Mouse (Mus musculus) adrenal gland, adult (tissue): ENCODE measurements around the gene Hoxa5.

Experiments
- DNase-seq, 2 experiments: peaks; one replicate each; pipeline ENCODE4 v3.0.0; 2022 to 2023; ENCODE audit warnings: low spot score in 1 of 2; ENCODE audit not compliant: inconsistent age in 2 of 2

The Hoxa5 gene

GRCm38 (mm10) chr6:52204050-52204752 lies at the start of gene Hoxa5:
Gene Hoxa5, minus strand, starts transcription at chr6:52204587.
- peak; percentile 91 to 96 for DNase-seq

- peak in 1 of 2 experiments; percentile 58 for DNase-seq
Observed at GRCm38 (mm10) chr6:52253511-52254500, 49.4 kb upstream of the Hoxa5 start.

- DNase-seq, result no peak
Observed at GRCm38 (mm10) chr6:52252775-52253376, 48.5 kb upstream of the Hoxa5 start.

GRCm38 (mm10) chr6:52252016-52252774 lies 47.8 kb upstream of the Hoxa5 start:
- peak in 1 of 2 experiments; percentile 49 for DNase-seq

GRCm38 (mm10) chr6:52251177-52251879 lies 46.9 kb upstream of the Hoxa5 start:
- DNase-seq, result no peak

GRCm38 (mm10) chr6:52249826-52250225 lies 45.4 kb upstream of the Hoxa5 start:
- no peak for DNase-seq

DNA sequence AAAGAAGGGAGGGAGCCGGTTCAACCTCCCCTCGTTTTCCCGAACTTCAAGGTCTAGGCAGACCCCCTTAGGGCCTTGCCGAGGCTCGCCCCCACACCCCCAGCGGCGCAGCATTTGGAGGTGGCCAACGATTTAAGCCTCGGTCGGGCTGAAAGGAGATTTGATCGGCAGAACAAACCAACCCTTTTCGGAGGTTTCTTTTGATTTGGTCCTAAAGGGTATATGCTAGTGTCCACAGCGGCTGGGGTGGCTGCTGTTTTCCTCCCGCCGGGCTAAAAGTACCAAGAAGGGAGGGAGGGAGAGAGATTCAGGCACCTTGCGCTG lies 45.0 kb upstream of the Hoxa5 start:
- no peak for DNase-seq

DNA sequence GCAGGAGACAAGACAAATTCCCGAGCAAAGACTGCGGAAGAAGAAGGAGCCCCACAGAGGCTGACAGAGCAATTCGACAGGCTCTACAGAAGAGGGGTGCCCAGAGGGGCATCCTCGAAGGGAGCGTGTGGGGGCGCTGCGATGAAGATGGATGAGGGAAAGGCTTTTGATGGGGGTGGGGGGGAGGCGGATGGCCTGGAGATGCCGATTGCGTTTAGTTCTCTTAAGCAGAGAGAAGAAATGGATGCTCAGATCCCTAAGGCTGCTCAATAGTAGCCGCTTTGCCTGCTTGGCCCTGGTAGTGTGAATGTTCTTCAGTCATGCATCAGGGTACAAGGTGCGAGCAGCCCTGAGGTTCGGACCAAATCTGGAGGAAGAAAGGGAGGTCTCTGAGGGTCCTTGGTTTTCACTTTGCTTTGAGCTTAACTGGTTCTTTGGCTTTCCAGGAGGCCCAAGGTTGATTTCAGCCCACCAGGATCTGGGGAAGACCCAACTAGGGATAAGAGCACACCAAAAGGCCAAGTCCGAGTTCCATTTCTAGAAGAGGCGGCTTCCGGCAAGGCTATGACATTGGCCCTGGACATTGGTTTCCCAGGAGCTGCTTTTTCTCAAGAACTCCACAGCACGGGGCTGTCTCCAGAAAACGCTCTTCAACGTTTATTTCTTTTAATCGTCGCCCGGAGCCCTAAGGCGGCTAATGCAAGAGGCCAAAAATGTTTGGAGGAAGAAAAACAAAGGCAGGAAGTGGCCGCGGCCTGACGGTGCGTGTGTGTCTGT lies 44.4 kb upstream of the Hoxa5 start:
- no peak for DNase-seq

DNA sequence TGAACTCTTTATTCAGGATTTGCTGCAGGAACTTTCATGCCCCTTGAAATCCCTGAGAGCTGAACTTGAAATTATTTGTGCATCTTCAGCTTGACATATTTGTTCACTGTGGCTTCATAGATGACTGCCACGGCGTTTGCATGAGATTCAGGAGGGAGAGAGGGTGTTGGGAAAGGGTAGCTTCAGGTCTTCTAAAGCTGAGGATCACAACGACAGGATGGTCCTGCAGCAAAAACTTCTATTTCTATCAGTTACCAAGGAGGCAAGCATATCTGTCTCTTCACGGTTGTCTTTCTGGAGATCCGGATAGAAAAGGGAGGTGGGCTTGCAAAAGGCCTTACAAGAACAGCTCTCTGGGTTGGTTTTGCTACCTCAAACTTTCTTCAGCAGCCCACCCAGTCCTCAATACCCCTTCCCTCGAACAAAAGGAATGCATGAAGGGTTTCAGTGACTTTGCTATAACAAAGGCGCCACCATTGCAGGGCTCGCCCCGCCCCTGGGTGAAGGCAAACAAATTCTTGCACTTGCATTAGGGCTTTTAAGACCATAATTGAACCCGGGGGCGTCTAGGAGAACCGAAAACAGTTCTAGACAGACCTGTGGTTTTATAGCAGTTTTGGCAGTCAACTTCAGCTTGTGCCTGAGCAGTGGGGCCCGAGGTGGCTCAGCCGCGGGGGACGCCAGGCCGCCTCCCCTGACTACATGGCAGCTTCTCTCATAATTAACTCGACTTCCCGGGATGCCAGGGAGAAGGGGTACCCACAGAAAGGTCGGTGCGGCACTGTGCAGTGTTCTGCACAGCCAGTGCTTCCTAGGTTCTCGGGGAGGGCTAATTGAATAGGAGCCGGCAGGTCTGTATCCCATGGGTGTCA lies 43.6 kb upstream of the Hoxa5 start:
- no peak for DNase-seq

DNA sequence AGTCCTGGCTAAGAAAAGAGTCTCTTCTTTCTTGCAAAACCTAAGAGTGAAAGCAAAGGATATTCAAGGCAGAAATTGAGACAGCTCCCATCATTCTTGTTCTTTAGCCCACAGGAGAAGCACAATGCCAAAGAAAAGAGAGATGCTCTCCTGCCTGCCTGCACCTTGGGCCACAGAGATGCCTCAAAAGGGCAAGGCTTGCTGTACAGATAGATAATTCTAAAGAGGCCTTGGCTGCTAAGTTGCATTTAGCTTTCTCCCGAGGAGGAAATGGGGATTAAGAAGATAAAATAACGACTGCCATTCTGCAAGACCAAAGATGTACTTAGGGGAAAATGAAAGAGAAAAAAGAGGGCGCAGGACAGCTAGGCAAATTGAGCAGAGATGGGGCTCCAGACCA lies 42.5 kb upstream of the Hoxa5 start:
- no peak for DNase-seq

DNA sequence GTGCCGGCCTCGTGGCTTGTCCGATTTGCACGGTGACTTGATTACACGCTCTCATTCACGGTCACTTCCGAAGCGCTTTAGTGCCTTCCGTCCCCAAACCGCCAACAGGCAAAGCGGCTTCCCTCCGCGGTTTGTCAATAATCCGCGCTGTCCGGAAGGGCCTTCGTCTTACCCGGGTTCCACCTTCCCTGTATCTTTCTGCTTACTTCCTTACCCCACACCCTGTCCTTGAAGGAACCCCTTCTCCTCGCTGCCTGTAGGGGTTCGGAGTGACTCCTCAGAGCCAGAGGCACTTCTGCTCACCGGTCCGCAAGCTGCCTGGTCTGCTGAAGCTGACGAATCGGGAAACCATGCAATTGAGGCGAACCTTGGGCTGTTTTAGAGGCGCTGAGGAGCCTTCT lies 42.0 kb upstream of the Hoxa5 start:
- no peak for DNase-seq

DNA sequence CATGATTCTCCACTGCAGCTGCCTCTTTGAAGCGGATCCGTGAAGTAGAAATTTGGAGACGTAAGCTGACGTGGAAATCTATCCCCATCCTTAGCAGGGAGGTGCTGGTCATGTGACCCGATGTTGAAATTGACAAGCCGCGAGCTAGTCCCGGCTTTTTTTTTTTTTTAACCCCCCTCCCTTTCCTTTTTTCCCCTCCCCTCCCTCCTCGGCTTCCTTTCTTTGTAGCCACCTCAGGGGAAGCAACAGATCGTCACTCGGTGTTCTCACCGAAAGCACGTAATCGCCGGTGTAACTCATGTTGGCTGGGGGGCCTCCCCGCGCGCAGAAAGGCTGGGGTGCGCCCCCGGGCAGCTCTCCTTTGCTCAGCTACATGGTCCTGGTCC lies 41.4 kb upstream of the Hoxa5 start, which contains the start of gene Hoxa11:
TSS of gene Hoxa11 (minus strand) at position 54 of the 386 bp plus-strand sequence.
- no peak for DNase-seq

GRCm38 (mm10) chr6:52245040-52245756 lies 40.8 kb upstream of the Hoxa5 start:
- no peak for DNase-seq

- no peak for DNase-seq
Observed at GRCm38 (mm10) chr6:52244471-52245039, 40.2 kb upstream of the Hoxa5 start.

DNA sequence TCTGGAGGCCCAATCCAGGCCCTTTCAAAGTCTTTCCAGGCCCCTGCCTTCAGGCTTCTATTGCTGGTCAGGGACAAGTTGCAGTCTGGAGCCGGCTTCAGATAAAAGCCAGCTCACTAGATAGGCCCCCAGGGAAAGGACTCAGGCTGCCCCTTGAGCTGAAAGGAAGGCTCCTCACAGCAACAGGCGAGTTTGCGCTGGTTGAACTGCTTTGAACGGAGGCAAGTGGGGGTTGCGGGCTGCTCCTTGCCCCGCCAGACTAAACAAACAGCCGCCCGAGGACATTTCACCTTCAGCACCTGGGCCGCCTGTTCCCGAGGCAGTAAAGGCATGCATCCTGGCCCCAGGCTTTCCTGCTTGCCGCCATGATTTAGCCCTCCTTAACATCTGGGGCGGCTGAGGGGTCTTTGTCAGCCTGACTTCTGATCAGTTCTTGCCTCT lies 39.3 kb upstream of the Hoxa5 start:
- DNase-seq, result no peak

- DNase-seq, result no peak
Observed at GRCm38 (mm10) chr6:52242801-52243332, 38.5 kb upstream of the Hoxa5 start.

DNA sequence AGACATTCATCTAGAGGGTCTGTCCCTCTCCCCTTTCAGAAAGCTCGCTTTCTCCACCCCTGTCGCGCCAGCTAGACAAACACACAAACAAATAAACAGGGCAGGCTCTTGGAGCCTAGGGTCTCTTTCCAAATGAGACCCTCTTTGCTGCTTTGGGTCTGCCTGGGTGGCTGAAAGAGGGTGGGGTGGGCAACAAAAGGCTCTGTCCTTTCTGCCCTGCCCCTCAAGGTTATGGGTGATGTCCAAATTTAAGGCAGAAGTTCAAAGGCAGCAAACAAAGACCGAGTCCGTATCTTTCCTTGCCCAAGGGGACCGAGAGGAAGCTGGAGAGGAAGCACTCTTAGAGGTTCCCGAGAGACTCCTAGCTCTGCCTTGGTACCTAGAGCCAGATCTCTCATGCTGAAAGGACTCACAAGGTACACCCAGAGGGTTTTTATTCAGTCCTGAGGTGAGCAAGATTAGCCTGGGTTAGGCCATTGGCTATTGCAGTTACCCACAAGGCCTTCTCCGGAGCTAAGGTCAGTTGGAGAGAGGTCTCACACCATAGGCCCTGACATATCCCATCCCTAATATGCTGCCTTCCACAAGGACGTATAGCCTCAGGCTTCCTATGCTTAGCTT lies 36.7 kb upstream of the Hoxa5 start:
- no peak for DNase-seq
